Mouse (Mus musculus) monocyte, adult 2 months (primary cell): ENCODE data around the gene Dbndd1.
"Not testable (repeated sequence)": the region's sequence is repeated elsewhere in the genome, so short reads cannot be mapped to it uniquely, and the experiment has no call there.

ENCODE experiments used
- DNase-seq, 2 experiments: peaks; one replicate each; pipeline ENCODE4 v3.0.0; 2022; ENCODE audit warnings: low spot score in 2 of 2, low read depth in 1 of 2

Gene Dbndd1

GRCm38 (mm10) chr8:123514781-123515539 lies at the start of gene Dbndd1:
TSS of gene Dbndd1 (minus strand) at chr8:123515463.
- no peak for DNase-seq

GRCm38 (mm10) chr8:123564221-123564620 lies 49.0 kb upstream of the Dbndd1 start:
- DNase-seq, result not testable (repeated sequence)

GRCm38 (mm10) chr8:123537641-123538040 lies 22.4 kb upstream of the Dbndd1 start:
- DNase-seq, result peak in 1 of 2 experiments; percentile 23

GRCm38 (mm10) chr8:123536990-123537380 lies 21.7 kb upstream of the Dbndd1 start:
- DNase-seq, result no peak

GRCm38 (mm10) chr8:123536242-123536989 lies 21.2 kb upstream of the Dbndd1 start:
- DNase-seq, result no peak

GRCm38 (mm10) chr8:123527720-123528489 lies 12.6 kb upstream of the Dbndd1 start:
- no peak for DNase-seq

- DNase-seq, result not testable (repeated sequence)
These were observed 4.8 kb upstream of the Dbndd1 start for GRCm38 (mm10) chr8:123520048-123520447.

- peak; percentile 51 to 67 for DNase-seq
These were observed 3.4 kb upstream of the Dbndd1 start, which contains the start of gene Gas8 for GRCm38 (mm10) chr8:123518667-123519066. TSS of gene Gas8 (plus strand) at chr8:123518834.

- DNase-seq, result no peak
These were observed 2.9 kb upstream of the Dbndd1 start for GRCm38 (mm10) chr8:123518172-123518571.

GRCm38 (mm10) chr8:123516596-123516995 lies 1.3 kb upstream of the Dbndd1 start:
- no peak for DNase-seq

GRCm38 (mm10) chr8:123515540-123515897 lies 256 bp upstream of the Dbndd1 start:
- DNase-seq, result no peak

- no peak for DNase-seq
These were observed 1.1 kb downstream of the Dbndd1 start for GRCm38 (mm10) chr8:123514136-123514535.

GRCm38 (mm10) chr8:123510819-123511218 lies 4.4 kb downstream of the Dbndd1 start:
- no peak for DNase-seq

- no peak for DNase-seq
These were observed 8.1 kb downstream of the Dbndd1 start for GRCm38 (mm10) chr8:123507153-123507552.

- DNase-seq, result no peak
These were observed 9.6 kb downstream of the Dbndd1 start for GRCm38 (mm10) chr8:123505695-123506094.

GRCm38 (mm10) chr8:123505267-123505666 lies 10.0 kb downstream of the Dbndd1 start:
- DNase-seq, result no peak

GRCm38 (mm10) chr8:123504591-123505195 lies 10.6 kb downstream of the Dbndd1 start:
- DNase-seq, result no peak

GRCm38 (mm10) chr8:123503801-123504467 lies 11.3 kb downstream of the Dbndd1 start:
- DNase-seq, result no peak

- DNase-seq, result no peak
These were observed 13.1 kb downstream of the Dbndd1 start for GRCm38 (mm10) chr8:123502192-123502591.

GRCm38 (mm10) chr8:123499556-123499955 lies 15.7 kb downstream of the Dbndd1 start:
- DNase-seq, result no peak

GRCm38 (mm10) chr8:123498963-123499362 lies 16.3 kb downstream of the Dbndd1 start:
- no peak for DNase-seq
